Mouse (Mus musculus): ENCODE measurements at regions not wholly inside any gene's neighbourhood (a gene's known extent, or its start where the extent isn't known, plus 50 kb on each side); places are given as distances from the start of the nearest gene placed in this dataset.

DNA sequence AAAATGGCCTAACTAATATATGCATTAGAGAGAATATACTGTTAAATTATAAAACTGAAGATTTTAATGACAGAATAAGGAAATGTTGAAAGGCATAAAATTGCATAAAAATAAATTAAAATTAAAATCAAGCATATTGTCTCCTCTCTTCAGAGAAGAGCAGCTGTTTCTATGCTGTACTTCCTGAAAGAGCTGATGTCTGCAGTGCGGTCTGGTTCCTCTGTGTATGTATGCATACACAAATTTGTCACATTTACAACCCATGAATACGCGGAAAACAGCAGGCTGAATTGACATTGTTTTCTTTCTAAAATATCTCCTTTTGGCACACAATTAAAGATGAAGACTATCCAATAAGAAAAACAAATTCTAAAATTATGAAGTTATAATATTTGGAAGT is 278.5 kb downstream of the Olfr1505 start:
- no peak for DNase-seq (ENCODE audit: low read depth)

- DNase-seq (ENCODE audit: low read depth): peak; percentile 78
These were observed 284.5 kb downstream of the Olfr1505 start for GRCm38 (mm10) chr19:14197864-14198263.

DNA sequence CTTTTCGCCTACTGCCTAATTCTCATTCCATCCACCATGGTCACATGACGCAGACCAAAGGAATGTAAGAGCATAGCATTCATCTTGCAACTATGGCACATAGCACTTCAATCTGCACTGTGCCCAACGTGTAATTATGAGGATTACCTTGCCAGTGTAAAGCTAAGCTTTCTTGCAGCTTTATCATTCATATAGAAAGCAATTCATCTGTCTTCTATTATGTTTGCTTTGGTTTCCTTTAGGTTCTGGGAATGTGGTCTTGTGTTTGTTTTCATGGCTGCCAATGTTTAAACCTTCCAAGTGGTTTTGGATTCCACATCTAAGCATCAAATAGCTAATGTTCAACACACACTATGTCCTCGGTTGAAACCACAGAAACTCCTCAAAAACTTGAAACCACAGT is 307.2 kb downstream of the Olfr1505 start:
- no peak for DNase-seq (ENCODE audit: low read depth)

DNA sequence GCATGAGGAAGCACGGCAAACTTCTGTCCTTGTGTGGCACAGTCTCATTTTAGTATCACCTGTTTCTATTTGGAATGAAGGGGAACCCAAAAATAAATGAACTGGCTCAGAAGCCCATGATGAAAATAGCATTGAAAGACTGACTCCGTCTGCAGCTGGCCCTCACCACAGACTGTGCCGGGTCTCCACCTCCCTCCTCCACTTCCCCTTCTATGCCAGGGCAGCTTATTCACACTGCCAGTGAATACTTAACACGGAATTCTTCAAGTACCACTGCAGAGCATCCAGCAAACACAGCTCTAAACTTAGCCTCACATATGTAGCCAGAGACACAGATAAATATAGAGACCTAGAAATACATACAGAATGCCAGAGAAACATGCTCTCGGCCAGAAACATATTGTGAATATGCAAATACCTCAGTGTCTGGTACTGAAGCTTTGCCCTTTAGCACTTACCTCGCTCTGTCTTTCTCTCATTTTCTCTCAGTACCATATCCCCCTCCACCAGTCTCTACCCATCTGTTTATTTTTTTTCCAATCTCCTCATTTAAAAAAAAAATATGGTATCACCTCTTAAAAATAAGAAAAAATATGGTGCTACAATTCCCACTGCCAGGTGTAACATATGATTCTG is 311.8 kb downstream of the Olfr1505 start:
- no peak for DNase-seq (ENCODE audit: low read depth)

DNA sequence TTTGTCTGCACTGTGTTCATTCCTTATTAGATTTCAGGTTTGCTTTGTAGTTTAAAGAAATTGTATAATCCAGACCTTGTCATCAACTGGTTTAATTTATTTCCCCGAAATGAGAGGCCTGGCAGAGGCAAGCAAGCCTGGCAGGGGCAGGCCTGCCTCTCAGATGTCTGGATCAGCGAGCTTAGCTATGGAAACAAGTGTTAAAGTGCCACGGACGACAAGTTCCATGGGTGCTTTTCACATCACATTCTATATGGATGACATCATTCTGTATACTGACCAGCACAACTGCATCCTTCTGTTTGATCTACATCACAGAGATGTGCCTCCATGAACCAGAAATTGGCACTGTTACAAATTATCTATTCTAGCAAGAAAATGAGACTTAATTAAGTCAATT is 312.5 kb downstream of the Olfr1505 start:
- DNase-seq (ENCODE audit: low read depth): no peak

DNA sequence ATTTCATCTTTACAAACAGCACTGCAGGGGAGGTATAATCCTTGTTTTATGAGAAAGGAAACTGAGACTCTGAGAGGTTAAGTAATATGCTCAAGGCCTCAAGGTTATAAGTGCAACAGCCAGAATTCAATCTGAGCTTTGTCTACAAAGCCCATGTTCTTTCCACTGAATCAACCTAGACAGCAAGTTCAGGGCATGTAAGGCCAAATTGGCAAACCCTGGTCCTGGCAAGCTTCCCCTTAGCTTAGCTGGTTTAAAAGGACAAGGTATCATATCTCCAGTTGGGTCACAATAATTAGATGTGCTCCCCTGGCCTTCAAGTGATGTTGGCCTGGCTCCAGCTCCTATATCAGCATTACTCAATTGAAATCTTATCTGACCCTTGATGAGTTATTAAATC is 313.2 kb downstream of the Olfr1505 start:
- DNase-seq (ENCODE audit: low read depth): no peak

GRCm38 (mm10) chr19:14243565-14243964 is 330.2 kb downstream of the Olfr1505 start:
- DNase-seq (ENCODE audit: low read depth): no peak

GRCm38 (mm10) chr19:14246973-14247614 is 333.8 kb downstream of the Olfr1505 start:
- no peak for DNase-seq (ENCODE audit: low read depth)

- DNase-seq (ENCODE audit: low read depth): no peak
These were observed 334.6 kb downstream of the Olfr1505 start for GRCm38 (mm10) chr19:14247979-14248378.

- no peak for DNase-seq (ENCODE audit: low read depth)
These were observed 339.2 kb downstream of the Tle4 start for GRCm38 (mm10) chr19:14258621-14259051.

- DNase-seq (ENCODE audit: low read depth): no peak
These were observed 338.6 kb downstream of the Tle4 start for GRCm38 (mm10) chr19:14259223-14259622.

DNA sequence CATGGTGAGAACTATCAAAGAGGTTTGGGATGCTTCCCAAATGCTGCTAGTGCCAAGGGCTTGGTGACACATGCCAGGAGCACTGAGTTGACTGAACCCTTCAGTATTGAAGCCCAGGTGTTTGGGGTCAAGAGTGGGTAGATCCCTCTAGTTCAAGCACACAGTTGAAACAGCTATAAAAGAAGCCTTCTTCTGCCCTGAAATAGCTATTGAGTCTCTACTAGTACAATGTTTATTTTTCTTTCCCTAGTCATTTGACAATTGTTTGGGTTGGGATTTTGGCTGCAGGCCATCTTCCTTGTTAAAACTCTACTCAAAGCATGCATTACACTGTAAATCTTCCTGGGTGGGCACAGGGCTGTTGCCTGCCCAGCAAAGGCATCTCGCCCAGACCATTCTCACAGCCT is 308.5 kb downstream of the Tle4 start:
- DNase-seq (ENCODE audit: low read depth): peak; percentile 10

DNA sequence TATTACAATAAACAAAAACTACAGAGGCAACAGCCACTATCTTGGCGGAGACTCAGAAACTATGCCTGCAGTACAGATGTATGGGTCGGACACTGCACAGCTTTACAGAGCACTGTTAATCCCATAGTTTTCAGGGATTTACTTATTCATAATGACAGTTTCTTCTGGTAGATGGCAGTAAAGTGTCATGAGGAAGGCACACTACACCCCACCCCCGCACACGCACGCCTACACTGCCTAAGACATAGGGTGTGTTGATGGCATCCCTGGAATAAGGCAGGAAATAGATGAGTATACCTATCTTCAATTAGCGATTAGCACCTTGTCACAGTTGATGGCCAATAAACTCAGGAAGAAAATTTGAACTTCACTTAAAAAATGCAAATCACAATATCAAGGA is 306.9 kb downstream of the Tle4 start:
- DNase-seq (ENCODE audit: low read depth): no peak

GRCm38 (mm10) chr19:14293172-14293571 is 304.7 kb downstream of the Tle4 start:
- DNase-seq (ENCODE audit: low read depth): no peak

DNA sequence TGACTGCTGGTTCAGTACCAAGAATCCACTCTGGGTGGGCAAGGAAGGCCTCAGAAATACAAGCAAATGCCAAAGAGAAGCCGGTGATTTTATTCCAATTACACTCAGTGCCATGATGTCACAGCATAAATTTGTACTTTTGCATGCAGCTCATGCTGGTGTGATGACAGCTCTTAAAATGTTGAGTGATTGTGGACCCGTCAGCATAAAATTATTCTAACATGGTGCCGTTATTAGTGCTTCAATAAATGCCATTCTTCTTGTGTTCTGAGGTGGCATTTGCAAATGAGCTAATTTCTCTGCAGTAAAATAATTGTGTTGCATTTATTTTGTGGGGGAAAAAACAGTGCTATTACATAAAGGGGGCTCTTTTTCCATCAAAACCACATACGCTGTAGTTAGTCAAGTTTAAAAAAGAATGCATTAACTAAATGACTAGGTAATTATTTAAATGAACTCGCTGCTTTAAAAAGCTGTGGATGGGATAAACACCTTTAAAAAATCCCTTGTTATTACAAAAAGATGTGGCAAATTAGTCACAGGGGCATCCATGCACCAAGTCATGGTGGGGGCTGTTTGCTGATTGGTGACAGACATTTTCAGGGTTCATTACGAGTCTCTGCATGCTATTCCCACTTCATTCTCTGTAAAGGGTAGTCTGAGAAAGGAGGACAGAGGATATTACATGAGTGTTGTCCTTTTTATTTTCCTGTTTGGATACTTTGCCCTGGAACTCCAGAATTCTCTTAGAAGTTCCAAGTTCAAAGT is 296.5 kb downstream of the Tle4 start:
- DNase-seq (ENCODE audit: low read depth): no peak

DNA sequence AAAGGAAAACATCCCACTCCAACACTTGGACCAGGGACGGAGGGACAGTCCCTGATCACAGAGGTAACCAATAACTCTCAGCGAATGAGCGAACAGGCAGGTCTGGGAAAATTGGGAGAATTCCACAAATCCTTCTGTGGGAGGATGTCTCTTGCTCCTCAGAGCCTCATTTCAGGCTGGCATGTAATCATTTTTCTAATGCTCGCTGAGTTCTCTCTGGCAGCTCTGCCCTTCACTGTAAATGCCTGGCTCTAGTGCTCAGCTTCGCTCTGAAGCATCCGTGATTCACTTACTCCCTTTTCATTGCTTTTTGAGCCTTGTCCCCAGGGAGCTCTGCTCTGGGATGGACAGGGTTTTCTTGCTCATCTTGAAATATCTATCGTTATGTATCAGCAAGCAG is 283.6 kb downstream of the Tle4 start:
- no peak for DNase-seq (ENCODE audit: low read depth)

DNA sequence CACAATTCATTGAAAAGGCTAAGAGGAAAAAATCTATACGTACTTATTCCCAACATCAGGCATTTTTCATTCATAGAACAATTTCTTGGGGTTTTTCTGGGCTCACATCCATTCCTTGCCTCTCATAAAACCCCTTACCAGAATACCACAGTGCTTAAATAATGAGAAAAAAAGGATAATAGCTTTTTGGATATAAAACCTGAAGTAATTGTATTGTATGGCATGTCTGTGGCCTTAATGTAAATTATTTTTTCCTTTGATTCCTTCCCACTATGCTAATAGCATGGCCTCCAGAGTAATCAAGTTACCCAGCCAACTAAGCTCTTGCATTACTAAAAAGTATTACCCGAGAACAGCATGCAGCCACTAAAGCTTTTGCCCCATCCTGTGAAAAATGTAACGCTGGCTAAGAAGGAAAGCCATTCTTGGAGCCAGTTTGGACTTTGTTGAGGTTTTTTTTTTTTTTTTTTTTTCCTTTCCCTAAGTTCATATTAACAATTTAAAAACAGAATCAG is 278.1 kb downstream of the Tle4 start:
- DNase-seq (ENCODE audit: low read depth): no peak

GRCm38 (mm10) chr19:14325353-14326052 is 272.3 kb downstream of the Tle4 start:
- no peak for DNase-seq (ENCODE audit: low read depth)

DNA sequence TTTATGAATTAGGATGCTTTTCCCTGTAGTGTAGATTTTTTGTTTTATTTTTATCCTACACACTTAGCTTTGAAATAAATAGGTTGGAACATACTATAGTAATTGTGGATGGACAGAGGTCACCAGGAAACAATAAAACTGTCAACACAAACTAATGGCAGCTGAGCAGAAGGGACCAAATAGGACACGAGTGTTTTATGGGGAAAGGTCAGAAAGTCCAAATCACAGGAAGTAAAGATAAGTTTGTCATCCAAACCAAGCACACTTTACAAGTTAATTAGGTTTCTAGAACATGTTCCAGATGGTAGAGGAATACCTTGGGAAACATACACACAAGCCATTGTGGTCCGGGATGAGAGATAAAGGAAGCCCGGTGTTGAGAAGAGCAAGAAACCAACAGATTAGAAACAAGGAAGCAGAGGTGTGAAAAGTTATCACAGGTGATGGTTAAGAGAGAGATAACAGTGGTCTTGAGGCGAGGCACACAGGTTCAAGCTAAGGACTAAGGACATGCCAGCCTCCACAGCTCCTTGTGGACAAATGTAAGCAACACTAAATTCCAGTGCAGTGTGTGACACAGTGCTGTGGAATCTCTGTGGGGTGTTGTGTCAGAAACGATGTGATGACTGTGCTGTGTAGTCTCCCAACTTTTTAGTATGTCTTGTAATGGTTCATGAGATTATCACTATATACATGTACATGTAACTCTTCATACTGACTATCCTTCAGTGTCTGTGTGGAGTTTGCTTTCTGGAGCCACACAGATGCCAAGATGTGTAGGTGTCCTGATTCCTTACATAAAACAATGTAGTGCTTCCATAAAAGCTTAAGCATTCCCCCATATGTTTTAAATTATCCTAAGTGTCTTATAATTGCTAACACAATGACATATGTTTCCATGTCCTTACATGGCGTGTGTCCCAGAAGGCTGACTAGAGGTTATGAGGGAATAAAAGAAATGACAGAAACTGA is 264.5 kb downstream of the Tle4 start:
- peak; percentile 8 for DNase-seq (ENCODE audit: low read depth)

- DNase-seq (ENCODE audit: low read depth): no peak
These were observed 260.8 kb downstream of the Tle4 start for GRCm38 (mm10) chr19:14337025-14337424.

- no peak for DNase-seq (ENCODE audit: low read depth)
These were observed 257.1 kb downstream of the Tle4 start for GRCm38 (mm10) chr19:14340759-14341158.
